Mouse (Mus musculus): ENCODE measurements around the gene Olfr136. TPM values are rescaled to one million over a fixed set of nuclear protein-coding genes. Genes with fewer than 3 reads are reported as not detected.

Gene Olfr136
- not detected in 2 replicates for total RNA-seq (2012; rRNA removed)
- not detected in 2 replicates for total RNA-seq (2014; rRNA removed)
- polyA plus RNA-seq (2012; ENCODE audit: insufficient read length, low read depth), result not detected in 2 replicates

DNA sequence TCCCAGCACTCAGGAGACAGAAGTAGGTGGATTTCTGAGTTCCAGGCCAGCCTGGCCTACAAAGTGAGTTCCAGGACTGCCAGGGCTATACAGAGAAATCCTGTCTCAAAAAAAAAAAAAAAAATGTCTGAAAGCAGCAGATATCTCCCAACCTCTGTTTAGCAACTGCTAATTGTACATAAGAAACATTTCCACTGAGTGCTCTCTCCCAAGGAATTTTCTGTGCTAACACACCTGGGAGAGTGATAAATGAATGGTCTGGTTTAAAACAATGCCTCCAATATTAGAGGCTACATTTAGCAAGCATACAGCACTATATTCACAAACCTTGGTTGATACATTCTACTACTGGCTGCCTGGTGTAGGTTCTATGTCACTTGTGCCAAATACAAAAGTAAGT, at the start of gene Olfr136:
Gene Olfr136, plus strand, starts transcription at position 301 of the 400 bp plus-strand sequence.
- no peak for DNase-seq (ENCODE audit: extremely low read depth)
- H3K4me3 ChIP-seq (replicated peaks in 1 of 3; ENCODE audit: low read depth in 2 of 3, low read length in 2 of 3, poor library complexity in 1 of 3), result no peak within 1 kb of the TSS
- in situ Hi-C loops (cut with MboI; ENCODE audit: low pct_ligation_motif_present, low pct_unique_long_range_greater_than_20kb, low sequenced_read_pairs) (no loop called here), dilution Hi-C loops (cut with MboI; ENCODE audit: extremely low pct_ligation_motif_present, extremely low pct_unique_long_range_greater_than_20kb, low sequenced_read_pairs) (no loop called here)
- no peaks in the 10 kb centered on the region for H3K27me3 ChIP-seq (replicated peaks)
- no peaks in the 10 kb centered on the region for H3K36me3 ChIP-seq (replicated peaks in 1 of 2; ENCODE audit: control insufficient read depth in 1 of 2, insufficient read depth in 1 of 2, low read length in 1 of 2)
- H3K9me3 ChIP-seq (replicated peaks; ENCODE audit: low read length), result peaks cover 7% of the 10 kb centered on the region
- no peaks in the 10 kb centered on the region for H3K4me1 ChIP-seq (ENCODE audit: control insufficient read depth in 1 of 2, insufficient read depth in 2 of 2)
- TF ChIP-seq POLR2A (IDR thresholded peaks at IDR 0.05; ENCODE audit: low read depth, low read length) (no peak), MYC (IDR thresholded peaks at IDR 0.05; ENCODE audit: low read depth, low read length) (no peak)
- H3K79me2 ChIP-seq (replicated peaks; ENCODE audit: control insufficient read depth, extremely low read depth, insufficient read depth, poor library complexity, severe bottlenecking), result no peaks in the 10 kb centered on the region
- H3K27ac ChIP-seq (ENCODE audit: insufficient read depth, low read depth), result no peak within 1 kb of the TSS
- no peak within 1 kb of the TSS for H3K9ac ChIP-seq (ENCODE audit: insufficient read depth, low read depth)
- no peak within 1 kb of the TSS for H3K4me2 ChIP-seq (ENCODE audit: insufficient read depth, low read depth, poor library complexity, severe bottlenecking)

DNA sequence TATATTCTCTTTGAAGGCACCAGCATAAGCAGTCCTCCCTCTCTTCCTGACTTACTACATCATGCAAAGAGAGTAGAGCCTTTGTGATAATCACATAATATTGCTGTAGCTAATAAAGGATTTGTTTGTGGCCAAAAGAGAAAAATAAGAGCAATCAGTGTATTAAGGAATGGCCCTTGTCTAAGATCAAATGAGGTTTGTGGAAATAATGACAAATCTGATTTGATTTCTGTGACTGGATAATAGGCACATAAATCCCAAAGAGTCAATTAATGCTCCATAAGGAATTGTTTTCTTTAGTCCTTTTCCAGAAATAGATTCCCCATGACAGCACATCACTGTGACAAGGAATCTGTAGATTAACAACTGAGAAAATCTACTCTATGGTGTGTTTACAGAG, 22.2 kb upstream of the Olfr136 start, which contains the start of gene Olfr137:
Gene Olfr137, minus strand, starts transcription at position 101 of the 400 bp plus-strand sequence.
- Histone ChIP-seq H3K9ac (ENCODE audit: insufficient read depth, low read depth) (no peak within 1 kb of the TSS), H3K79me2 (replicated peaks; ENCODE audit: control insufficient read depth, extremely low read depth, insufficient read depth, poor library complexity, severe bottlenecking) (no peaks in the 10 kb centered on the region), H3K4me1 (ENCODE audit: control insufficient read depth in 1 of 2, insufficient read depth in 2 of 2) (no peaks in the 10 kb centered on the region), H3K36me3 (replicated peaks in 1 of 2; ENCODE audit: control insufficient read depth in 1 of 2, insufficient read depth in 1 of 2, low read length in 1 of 2) (no peaks in the 10 kb centered on the region), H3K9me3 (replicated peaks; ENCODE audit: low read length) (peaks cover 11% of the 10 kb centered on the region), H3K27me3 (replicated peaks) (no peaks in the 10 kb centered on the region), H3K27ac (ENCODE audit: insufficient read depth, low read depth) (no peak within 1 kb of the TSS), H3K4me2 (ENCODE audit: insufficient read depth, low read depth, poor library complexity, severe bottlenecking) (no peak within 1 kb of the TSS), H3K4me3 (replicated peaks in 1 of 3; ENCODE audit: low read depth in 2 of 3, low read length in 2 of 3, poor library complexity in 1 of 3) (no peak within 1 kb of the TSS)
- in situ Hi-C loops (cut with MboI; ENCODE audit: low pct_ligation_motif_present, low pct_unique_long_range_greater_than_20kb, low sequenced_read_pairs), result no loop called here
- no peak for TF ChIP-seq PAX5 (IDR thresholded peaks at IDR 0.05; ENCODE audit: low read length)
- dilution Hi-C loops (cut with MboI; ENCODE audit: extremely low pct_ligation_motif_present, extremely low pct_unique_long_range_greater_than_20kb, low sequenced_read_pairs), result no loop called here
- DNase-seq (ENCODE audit: extremely low read depth), result no peak

Other genes with a start within 250 kb of the Olfr136 start
- not detected in 2 replicates for gene Olfr131, start 241.1 kb upstream of the Olfr136 start, total RNA-seq (2012; rRNA removed)
- not detected in 2 replicates for gene Olfr131, start 241.1 kb upstream of the Olfr136 start, total RNA-seq (2014; rRNA removed)
- not detected in 2 replicates for gene Olfr131, start 241.1 kb upstream of the Olfr136 start, polyA plus RNA-seq (2012; ENCODE audit: insufficient read length, low read depth)
- not detected in 2 replicates for gene Olfr132, start 195.3 kb upstream of the Olfr136 start, total RNA-seq (2012; rRNA removed)
- not detected in 2 replicates for gene Olfr132, start 195.3 kb upstream of the Olfr136 start, total RNA-seq (2014; rRNA removed)
- gene Olfr132, start 195.3 kb upstream of the Olfr136 start, polyA plus RNA-seq (2012; ENCODE audit: insufficient read length, low read depth), result not detected in 2 replicates
- not detected in 2 replicates for gene Olfr133, start 184.6 kb upstream of the Olfr136 start, total RNA-seq (2012; rRNA removed)
- gene Olfr133, start 184.6 kb upstream of the Olfr136 start, total RNA-seq (2014; rRNA removed), result not detected in 2 replicates
- not detected in 2 replicates for gene Olfr133, start 184.6 kb upstream of the Olfr136 start, polyA plus RNA-seq (2012; ENCODE audit: insufficient read length, low read depth)
- gene Olfr134, start 158.4 kb upstream of the Olfr136 start, total RNA-seq (2012; rRNA removed), result not detected in 2 replicates
- not detected in 2 replicates for gene Olfr134, start 158.4 kb upstream of the Olfr136 start, total RNA-seq (2014; rRNA removed)
- not detected in 2 replicates for gene Olfr134, start 158.4 kb upstream of the Olfr136 start, polyA plus RNA-seq (2012; ENCODE audit: insufficient read length, low read depth)
- not detected in 2 replicates for gene Olfr135, start 125.5 kb upstream of the Olfr136 start, total RNA-seq (2012; rRNA removed)
- gene Olfr135, start 125.5 kb upstream of the Olfr136 start, total RNA-seq (2014; rRNA removed), result not detected in 2 replicates
- gene Olfr135, start 125.5 kb upstream of the Olfr136 start, polyA plus RNA-seq (2012; ENCODE audit: insufficient read length, low read depth), result not detected in 2 replicates
- not detected in 2 replicates for gene Olfr138, start 68.8 kb upstream of the Olfr136 start, total RNA-seq (2012; rRNA removed)
- gene Olfr138, start 68.8 kb upstream of the Olfr136 start, total RNA-seq (2014; rRNA removed), result not detected in 2 replicates
- not detected in 2 replicates for gene Olfr138, start 68.8 kb upstream of the Olfr136 start, polyA plus RNA-seq (2012; ENCODE audit: insufficient read length, low read depth)
- gene Olfr137, start 22.3 kb upstream of the Olfr136 start, total RNA-seq (2012; rRNA removed), result not detected in 2 replicates
- gene Olfr137, start 22.3 kb upstream of the Olfr136 start, total RNA-seq (2014; rRNA removed), result not detected in 2 replicates
- gene Olfr137, start 22.3 kb upstream of the Olfr136 start, polyA plus RNA-seq (2012; ENCODE audit: insufficient read length, low read depth), result not detected in 2 replicates
- gene Esp36, start 90.4 kb downstream of the Olfr136 start, total RNA-seq (2012; rRNA removed), result not detected in 2 replicates
- not detected in 2 replicates for gene Esp36, start 90.4 kb downstream of the Olfr136 start, total RNA-seq (2014; rRNA removed)
- not detected in 2 replicates for gene Esp36, start 90.4 kb downstream of the Olfr136 start, polyA plus RNA-seq (2012; ENCODE audit: insufficient read length, low read depth)
- not detected in 2 replicates for gene Esp34, start 224.4 kb downstream of the Olfr136 start, total RNA-seq (2012; rRNA removed)
- gene Esp34, start 224.4 kb downstream of the Olfr136 start, total RNA-seq (2014; rRNA removed), result not detected in 2 replicates
- gene Esp34, start 224.4 kb downstream of the Olfr136 start, polyA plus RNA-seq (2012; ENCODE audit: insufficient read length, low read depth), result not detected in 2 replicates